Mouse (Mus musculus) MEL (cell line): ENCODE results near the gene Rgl3.

ENCODE experiments used
- CTCF ChIP-seq, 3 experiments: IDR thresholded peaks in 2 of 3; conservative IDR thresholded peaks in 1 of 3; 2 replicates each; pipeline ENCODE4 v1.5.1; 2011 to 2012; ENCODE audit warnings: low read length in 3 of 3, low read depth in 2 of 3, mild to moderate bottlenecking in 2 of 3, improper control_type of control experiment in 1 of 3, inconsistent platforms in 1 of 3, mixed read lengths in 1 of 3, moderate library complexity in 1 of 3; ENCODE audit not compliant: control insufficient read depth in 1 of 3, insufficient read depth in 1 of 3, poor library complexity in 1 of 3, severe bottlenecking in 1 of 3
- E2F4 ChIP-seq: IDR thresholded peaks from 2 replicates; pipeline ENCODE4 v1.6.1; 2011; ENCODE audit warnings: low read depth, low read length, improper control_type of control experiment, borderline replicate concordance
- ELF1 ChIP-seq: IDR thresholded peaks from 2 replicates; pipeline ENCODE4 v1.6.1; 2014; ENCODE audit warnings: low read depth, mild to moderate bottlenecking, inconsistent platforms, low read length, improper control_type of control experiment, moderate library complexity
- GATA1 ChIP-seq: IDR thresholded peaks from 2 replicates; pipeline ENCODE4 v1.6.1; 2011; ENCODE audit warnings: low read depth, low read length, improper control_type of control experiment
- MEF2A ChIP-seq: IDR thresholded peaks from 2 replicates; pipeline ENCODE4 v1.6.1; 2014; ENCODE audit warnings: low read depth, mild to moderate bottlenecking, inconsistent platforms, low read length, improper control_type of control experiment; ENCODE audit not compliant: poor library complexity, insufficient replicate concordance, severe bottlenecking; ENCODE audit errors: extremely low read depth
- MXI1 ChIP-seq: IDR thresholded peaks from 2 replicates; pipeline ENCODE4 v1.6.1; 2011; ENCODE audit warnings: mild to moderate bottlenecking, low read depth, low read length, improper control_type of control experiment
- NRF1 ChIP-seq: IDR thresholded peaks from 2 replicates; pipeline ENCODE4 v1.6.1; 2014; ENCODE audit warnings: low read depth, mild to moderate bottlenecking, inconsistent platforms, low read length, improper control_type of control experiment, moderate library complexity; ENCODE audit not compliant: poor library complexity, insufficient read depth, severe bottlenecking
- POLR2A ChIP-seq, 2 experiments: IDR thresholded peaks; 2 replicates each; pipeline ENCODE4 v1.6.1; 2011 to 2012; ENCODE audit warnings: low read length in 2 of 2, mild to moderate bottlenecking in 2 of 2, control low read depth in 1 of 2, improper control_type of control experiment in 1 of 2, low read depth in 1 of 2, moderate library complexity in 1 of 2; ENCODE audit not compliant: control insufficient read depth in 1 of 2, insufficient read depth in 1 of 2, poor library complexity in 1 of 2
- POLR2AphosphoS2 ChIP-seq: IDR thresholded peaks from 2 replicates; pipeline ENCODE4 v1.6.1; 2011; ENCODE audit warnings: low read length, improper control_type of control experiment
- RAD21 ChIP-seq: IDR thresholded peaks from 2 replicates; pipeline ENCODE4 v1.6.1; 2011; ENCODE audit warnings: mild to moderate bottlenecking, low read depth, low read length, improper control_type of control experiment
- SIN3A ChIP-seq: IDR thresholded peaks from 2 replicates; pipeline ENCODE4 v1.6.1; 2012; ENCODE audit warnings: low read length, improper control_type of control experiment, inconsistent platforms
- TAL1 ChIP-seq: IDR thresholded peaks from 2 replicates; pipeline ENCODE4 v1.6.1; 2012; ENCODE audit warnings: mild to moderate bottlenecking, inconsistent platforms, low read length, moderate library complexity, mixed read lengths
- USF1 ChIP-seq: IDR thresholded peaks from 2 replicates; pipeline ENCODE4 v1.6.1; 2014; ENCODE audit warnings: low read depth, mild to moderate bottlenecking, inconsistent platforms, low read length, improper control_type of control experiment, moderate library complexity
- USF2 ChIP-seq, 2 experiments: IDR thresholded peaks; 2 replicates each; pipeline ENCODE4 v1.6.1; 2011 to 2012; ENCODE audit warnings: improper control_type of control experiment in 2 of 2, low read length in 2 of 2, borderline replicate concordance in 1 of 2, inconsistent platforms in 1 of 2, low read depth in 1 of 2, mild to moderate bottlenecking in 1 of 2; ENCODE audit not compliant: insufficient read depth in 1 of 2

DNA sequence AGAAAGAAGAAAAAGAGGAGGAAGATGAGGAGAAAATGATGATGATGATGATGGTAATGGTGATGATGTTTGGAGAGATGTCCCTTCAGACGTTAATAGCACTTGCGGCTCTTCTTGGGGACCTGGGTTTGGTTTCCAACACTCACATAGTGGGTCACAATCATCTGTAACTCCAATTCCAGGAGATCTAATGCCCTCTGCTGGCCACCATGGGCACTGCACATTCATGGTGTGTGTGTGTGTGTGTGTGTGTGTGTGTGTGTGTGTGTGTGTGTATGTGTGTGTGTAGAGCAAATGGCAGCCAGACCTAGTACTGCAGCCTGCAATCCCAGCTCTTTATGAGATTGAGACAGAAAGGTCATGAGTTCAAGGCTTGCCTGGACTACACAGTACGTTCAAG lies 37.3 kb downstream of the Rgl3 start:
- TF ChIP-seq USF2 (IDR thresholded peaks at IDR 0.05; ENCODE audit: borderline replicate concordance in 1 of 2, insufficient read depth in 1 of 2, low read depth in 1 of 2, low read length in 2 of 2) (no peak), RAD21 (no peak), SIN3A (no peak), POLR2A (IDR thresholded peaks at IDR 0.05; ENCODE audit: control insufficient read depth in 1 of 2, insufficient read depth in 1 of 2, low read depth in 1 of 2, low read length in 2 of 2, poor library complexity in 1 of 2) (no peak), USF1 (no peak), CTCF (IDR thresholded peaks at IDR 0.05 in 2 of 3, conservative IDR thresholded peaks at IDR 0.05 in 1 of 3; ENCODE audit: control insufficient read depth in 1 of 3, insufficient read depth in 1 of 3, low read depth in 2 of 3, low read length in 3 of 3, poor library complexity in 1 of 3, severe bottlenecking in 1 of 3) (peak in 1 of 3 experiments; percentile 87; a peak in 2 of 6 replicates), ELF1 (no peak), GATA1 (no peak), MEF2A (no peak), MXI1 (no peak), E2F4 (no peak), POLR2AphosphoS2 (no peak), NRF1 (no peak), TAL1 (no peak)
